Mouse (Mus musculus) left cerebral cortex, adult 2 months (tissue): ENCODE results near the gene Nek4. TPM values are rescaled to one million over a fixed set of nuclear protein-coding genes. Genes with fewer than 3 reads are reported as not detected.
A peak's percentile ranks its signal among the peaks of the same experiment; 100 is the strongest.

Experiments used
- DNase-seq, 2 experiments: peaks; one replicate each; pipeline ENCODE4 v3.0.0; 2021 to 2022; ENCODE audit warnings: low spot score in 2 of 2, mixed read lengths in 1 of 2; ENCODE audit errors: extremely low spot score in 1 of 2
- H3K27ac ChIP-seq: fragments of 200-600 bp; 2 replicates; pipeline ENCODE4 v1.8.1; 2022
- H3K4me3 ChIP-seq: fragments of 200-600 bp; 2 replicates; pipeline ENCODE4 v1.8.1; 2022
- CTCF ChIP-seq: fragments of 200-600 bp; IDR thresholded peaks from 2 replicates; pipeline ENCODE4 v1.8.1; 2022; ENCODE audit warnings: antibody characterized with exemption, mild to moderate bottlenecking, moderate library complexity
- intact Hi-C: fragments of 180-260 bp; cut with DNase I; formaldehyde crosslinking; loops from one replicate; pipeline ENCODE4 v1.15.1; 2025
- total RNA-seq, 2 experiments: library from RNA; stranded (reverse); gene quantifications; 2 replicates each; pipeline ENCODE4 v1.2.3; 2021

Gene Nek4
- total RNA-seq, 2 experiments from 2014 or later, result 18.8 to 19.2 TPM

GRCm38 (mm10) chr14:30976222-30976621 lies 25.0 kb downstream of the Nek4 start:
- no peak for DNase-seq
- intact Hi-C loops, result no loop called here
- Histone ChIP-seq H3K27ac (no peak overlapping the region), H3K4me3 (no peak overlapping the region)
- TF ChIP-seq CTCF, result no peak

- no peak for TF ChIP-seq CTCF
- DNase-seq, result no peak
- no peak overlapping the region for H3K4me3 ChIP-seq
- intact Hi-C loops, result no loop called here
- no peak overlapping the region for H3K27ac ChIP-seq
Measured at GRCm38 (mm10) chr14:30996417-30996816, 45.2 kb downstream of the Nek4 start.

- no peak for DNase-seq
- no peak for TF ChIP-seq CTCF
- intact Hi-C loops, result loop anchor here (2.0 kb wide), 1 partner anchor 50 kb away; the partner anchor contains the start of gene Nek4
- peak overlapping the region; percentile 72 for H3K4me3 ChIP-seq
- no peak overlapping the region for H3K27ac ChIP-seq
Measured at GRCm38 (mm10) chr14:31000356-31000755, 49.2 kb downstream of the Nek4 start.

GRCm38 (mm10) chr14:31000816-31001306 lies 49.7 kb downstream of the Nek4 start:
- DNase-seq, result no peak
- H3K27ac ChIP-seq, result peak overlapping the region; percentile 98
- intact Hi-C loops, result loop anchor here (1.0 to 2.0 kb wide), 2 partner anchors 18 to 50 kb away; partner anchors contain the start of genes Gnl3, Nek4 and Pbrm1
- TF ChIP-seq CTCF, result no peak; the same call in none of the 2 replicates
- H3K4me3 ChIP-seq, result peak overlapping the region; percentile 72

GRCm38 (mm10) chr14:31001307-31002205 lies 50.4 kb downstream of the Nek4 start, which contains the start of the genes Glt8d1 and Spcs1:
Glt8d1 (plus strand) TSS chr14:31001400.
Spcs1 (minus strand) TSS chr14:31001672.
- intact Hi-C loops, result loop anchor here (1.0 to 2.0 kb wide), 2 partner anchors 18 to 51 kb away; partner anchors contain the start of genes Gnl3, Nek4 and Pbrm1
- DNase-seq, result peak; percentile 84 to 86
- no peak for TF ChIP-seq CTCF
- H3K4me3 ChIP-seq, result peak within 1 kb of the TSS; percentile 72
- H3K27ac ChIP-seq, result peak within 1 kb of the TSS; percentile 98

GRCm38 (mm10) chr14:31004527-31004926 lies 53.4 kb downstream of the Nek4 start:
- intact Hi-C loops, result no loop called here
- no peak overlapping the region for H3K4me3 ChIP-seq
- TF ChIP-seq CTCF, result no peak
- H3K27ac ChIP-seq, result no peak overlapping the region
- DNase-seq, result no peak

- no peak for DNase-seq
- Histone ChIP-seq H3K4me3 (no peak overlapping the region), H3K27ac (no peak overlapping the region)
- TF ChIP-seq CTCF, result no peak
- intact Hi-C loops, result no loop called here
Measured at GRCm38 (mm10) chr14:31006779-31007178, 55.6 kb downstream of the Nek4 start.

GRCm38 (mm10) chr14:31011588-31011987 lies 60.4 kb downstream of the Nek4 start:
- TF ChIP-seq CTCF, result no peak
- H3K4me3 ChIP-seq, result no peak overlapping the region
- intact Hi-C loops, result loop anchor here (5.0 kb wide), 1 partner anchor 36 kb away; no protein-coding TSS in a partner anchor
- no peak overlapping the region for H3K27ac ChIP-seq
- no peak for DNase-seq

GRCm38 (mm10) chr14:31013928-31014327 lies 62.8 kb downstream of the Nek4 start:
- no peak for TF ChIP-seq CTCF
- intact Hi-C loops, result loop anchor here (5.0 kb wide), 1 partner anchor 33 kb away; no protein-coding TSS in a partner anchor
- no peak overlapping the region for H3K4me3 ChIP-seq
- DNase-seq, result no peak
- H3K27ac ChIP-seq, result no peak overlapping the region

- Histone ChIP-seq H3K27ac (no peak overlapping the region), H3K4me3 (no peak overlapping the region)
- intact Hi-C loops, result loop anchor here (5.0 kb wide), 1 partner anchor 236 kb away; the partner anchor contains the start of genes Bap1 and Phf7
- no peak for DNase-seq
- TF ChIP-seq CTCF, result no peak
Measured at GRCm38 (mm10) chr14:31016063-31016462, 64.9 kb downstream of the Nek4 start.

GRCm38 (mm10) chr14:31017854-31018253 lies 66.7 kb downstream of the Nek4 start:
- no peak overlapping the region for H3K27ac ChIP-seq
- no peak; the same call in 1 of the 2 replicates for TF ChIP-seq CTCF
- DNase-seq, result no peak
- intact Hi-C loops, result loop anchor here (5.0 kb wide), 1 partner anchor 234 kb away; the partner anchor contains the start of genes Bap1 and Phf7
- H3K4me3 ChIP-seq, result peak overlapping the region; percentile 92

GRCm38 (mm10) chr14:31018860-31019291 lies 67.7 kb downstream of the Nek4 start, which contains the start of the genes Pbrm1 and Gnl3:
Pbrm1 (plus strand) TSS chr14:31019138.
Gnl3 (minus strand) TSS chr14:31019152.
- Histone ChIP-seq H3K4me3 (peak within 1 kb of the TSS; percentile 92), H3K27ac (peak within 1 kb of the TSS; percentile 81)
- DNase-seq, result peak; percentile 98
- intact Hi-C loops, result loop anchor here (1.0 to 5.0 kb wide), 2 partner anchors 18 to 233 kb away; partner anchors contain the start of genes Bap1, Glt8d1, Phf7 and Spcs1
- TF ChIP-seq CTCF, result peak; percentile 10
